Mouse (Mus musculus) retina, embryonic 14.5 days (tissue): ENCODE data around the gene Fam168b.

Experiments
- DNase-seq: peaks from one replicate; pipeline ENCODE4 v3.0.0-alpha.2; 2015; ENCODE audit warnings: low spot score

Gene Fam168b

DNA sequence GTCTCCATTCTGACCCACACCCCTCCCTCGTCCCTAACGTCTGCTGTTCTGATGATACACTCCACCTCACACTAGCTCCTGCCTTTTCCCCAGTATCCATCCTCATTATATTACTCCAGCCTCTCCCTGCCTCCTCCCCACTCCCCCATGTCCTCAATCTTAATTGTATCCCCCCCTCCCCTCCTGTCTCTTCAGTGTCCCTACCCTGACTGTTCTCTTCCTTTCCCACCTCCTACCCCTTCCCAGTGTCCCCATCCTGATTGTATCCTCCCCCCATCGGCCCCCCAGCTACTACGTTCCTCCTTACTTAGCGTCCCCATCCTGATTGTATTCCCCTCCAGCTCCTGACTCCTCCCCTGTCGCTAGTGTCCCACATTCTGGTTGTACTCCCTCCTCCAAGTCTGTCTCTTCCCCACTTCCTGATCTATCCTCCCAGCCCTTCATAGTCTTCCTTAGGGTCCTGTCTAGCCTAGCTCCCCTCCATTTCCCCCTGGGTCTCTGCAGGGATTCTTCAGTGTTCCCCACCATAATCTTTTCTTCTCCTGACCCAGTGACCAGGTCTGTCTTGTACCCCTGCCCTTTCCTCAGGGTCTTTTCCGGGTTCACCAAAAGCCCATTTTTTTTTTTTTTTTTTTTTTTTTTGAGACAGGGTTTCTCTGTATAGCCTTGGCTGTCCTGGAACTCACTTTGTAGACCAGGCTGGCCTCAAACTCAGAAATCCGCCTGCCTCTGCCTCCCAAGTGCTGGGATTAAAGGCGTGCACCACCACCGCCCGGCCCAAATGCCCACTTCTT, 7.7 kb upstream of the Fam168b start:
- DNase-seq: peak; percentile 26

GRCm38 (mm10) chr1:34849745-34850342, 7.0 kb upstream of the Fam168b start, which contains the start of gene Plekhb2:
TSS of gene Plekhb2 (plus strand) at chr1:34849976.
- DNase-seq: peak; percentile 83

DNA sequence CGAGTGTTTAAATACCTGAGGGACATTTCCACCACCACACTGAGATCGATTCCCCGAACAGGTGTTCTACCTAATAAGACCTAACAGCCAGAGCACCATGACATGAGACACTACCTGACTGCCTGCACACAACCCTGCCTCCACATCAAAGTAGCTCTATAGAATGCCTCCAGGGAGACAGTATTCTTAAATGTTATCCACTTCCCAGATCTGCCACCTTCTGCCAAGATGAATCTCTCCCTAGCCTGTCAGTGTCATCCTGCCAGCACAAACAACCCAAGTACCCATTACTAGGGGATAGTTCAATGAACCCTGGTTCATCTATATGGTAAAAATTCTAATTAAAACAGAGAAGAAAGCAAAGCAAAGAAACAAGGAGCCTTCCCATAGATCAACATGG, 4.2 kb upstream of the Fam168b start:
- no peak for DNase-seq

GRCm38 (mm10) chr1:34842389-34842861, 440 bp downstream of the Fam168b start:
- DNase-seq: peak; percentile 75

DNA sequence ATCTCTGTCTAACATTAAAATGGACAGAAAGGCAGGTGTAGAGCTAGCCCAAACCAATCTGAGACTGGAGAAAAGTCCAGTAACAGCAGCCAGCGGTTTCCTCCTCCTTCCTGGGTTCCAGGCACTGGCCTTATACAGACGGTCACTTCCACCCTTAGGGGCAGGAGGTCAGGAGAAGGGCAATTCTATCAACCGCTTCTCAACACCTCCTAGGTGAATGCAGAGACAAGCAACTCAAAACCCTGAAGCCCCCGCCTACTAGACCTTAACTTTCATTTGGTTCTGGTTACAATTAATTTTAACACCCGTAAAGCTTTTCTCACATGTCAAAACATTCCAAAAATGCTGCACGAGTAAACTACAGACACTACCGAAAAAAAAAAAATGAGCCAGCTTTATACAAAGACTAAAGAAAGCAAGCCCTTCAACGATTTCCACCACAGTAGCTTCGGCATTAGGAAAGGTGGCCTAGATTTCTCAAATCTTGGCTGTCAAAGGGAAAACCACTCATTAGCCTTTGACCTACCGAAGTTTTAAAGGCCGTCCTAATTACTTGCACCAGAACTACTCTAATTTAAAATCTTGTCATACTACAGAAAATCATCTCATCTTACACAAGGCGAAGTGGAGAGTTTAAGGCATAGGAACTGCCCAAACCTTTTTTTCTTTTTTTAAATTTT, 1.0 kb downstream of the Fam168b start:
- DNase-seq: peak; percentile 57

DNA sequence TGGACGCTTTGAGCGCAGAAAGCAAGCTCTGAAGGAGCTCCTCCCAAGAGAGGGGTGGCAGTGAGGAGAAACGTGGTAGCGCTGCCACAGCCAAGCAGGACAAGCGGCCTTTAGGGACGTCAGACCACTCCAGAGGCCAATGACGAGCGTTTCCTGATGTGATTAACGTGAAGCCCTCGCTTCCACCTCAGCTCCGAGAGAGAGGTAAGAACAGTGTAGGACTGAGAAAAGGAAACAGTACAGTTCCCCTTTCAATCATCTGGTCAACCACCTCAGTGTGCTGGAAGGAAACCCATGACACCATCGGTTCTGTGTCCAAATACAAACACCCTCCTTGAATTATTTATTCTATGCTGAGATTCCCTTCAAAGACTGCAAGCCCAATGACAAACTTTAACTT, 3.6 kb downstream of the Fam168b start:
- DNase-seq: no peak

GRCm38 (mm10) chr1:34837951-34838689, 4.7 kb downstream of the Fam168b start:
- DNase-seq: no peak

DNA sequence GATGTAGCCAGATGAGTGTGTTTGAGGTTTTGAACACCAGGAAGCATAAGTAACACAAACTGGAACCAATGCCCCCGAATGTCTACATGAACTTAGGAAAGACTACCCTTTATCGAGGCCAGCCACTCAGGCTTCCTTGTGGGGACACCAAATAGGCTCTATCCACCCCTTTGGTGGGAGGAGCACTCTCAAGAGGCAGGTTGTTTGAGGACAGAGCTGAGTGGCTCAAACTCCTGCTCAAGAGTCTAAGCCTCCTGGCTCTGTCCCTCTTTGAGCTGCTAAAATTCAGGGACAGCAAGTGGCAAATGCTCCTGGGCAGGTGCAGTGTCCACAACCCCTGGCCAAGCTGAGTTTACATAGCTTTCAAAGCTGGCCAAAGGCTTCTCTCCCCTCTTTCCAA, 8.0 kb downstream of the Fam168b start:
- no peak for DNase-seq

DNA sequence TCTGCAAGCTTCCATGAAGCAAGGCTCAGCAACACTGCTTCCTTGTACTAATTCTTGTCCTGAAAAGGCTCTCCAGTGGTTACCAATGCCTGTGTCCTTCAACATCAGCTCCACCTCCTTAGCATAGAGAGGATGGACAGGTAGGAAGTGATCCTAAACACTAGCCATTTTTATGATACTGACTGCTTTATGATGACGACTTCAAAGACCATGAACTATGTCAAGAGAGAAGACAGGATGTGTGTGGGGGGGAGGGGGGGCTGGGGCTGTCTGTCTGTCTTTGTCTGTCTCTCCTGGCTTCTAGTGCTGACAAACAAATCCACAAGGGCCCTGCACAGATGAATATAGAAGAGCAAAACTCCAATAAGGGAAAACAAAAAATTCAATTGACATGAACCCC, 11.5 kb downstream of the Fam168b start:
- DNase-seq: no peak

DNA sequence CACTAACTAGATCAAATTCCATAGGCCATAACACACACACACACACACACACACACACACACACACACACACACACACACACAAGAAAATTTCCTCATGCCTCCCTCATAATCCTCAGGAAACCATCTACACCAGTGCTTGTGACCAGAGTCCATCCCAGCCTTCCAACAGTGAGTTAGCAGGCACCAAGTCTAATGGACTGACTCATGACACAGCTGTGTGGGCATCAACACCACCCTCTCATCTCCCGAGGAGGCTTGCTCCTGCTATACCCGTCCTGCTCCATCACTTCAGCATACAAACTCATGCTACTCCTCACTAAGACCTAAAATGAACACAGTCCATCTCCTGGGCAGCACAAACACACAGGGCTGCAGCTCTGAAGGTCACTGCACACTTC, 11.9 kb downstream of the Fam168b start:
- no peak for DNase-seq

DNA sequence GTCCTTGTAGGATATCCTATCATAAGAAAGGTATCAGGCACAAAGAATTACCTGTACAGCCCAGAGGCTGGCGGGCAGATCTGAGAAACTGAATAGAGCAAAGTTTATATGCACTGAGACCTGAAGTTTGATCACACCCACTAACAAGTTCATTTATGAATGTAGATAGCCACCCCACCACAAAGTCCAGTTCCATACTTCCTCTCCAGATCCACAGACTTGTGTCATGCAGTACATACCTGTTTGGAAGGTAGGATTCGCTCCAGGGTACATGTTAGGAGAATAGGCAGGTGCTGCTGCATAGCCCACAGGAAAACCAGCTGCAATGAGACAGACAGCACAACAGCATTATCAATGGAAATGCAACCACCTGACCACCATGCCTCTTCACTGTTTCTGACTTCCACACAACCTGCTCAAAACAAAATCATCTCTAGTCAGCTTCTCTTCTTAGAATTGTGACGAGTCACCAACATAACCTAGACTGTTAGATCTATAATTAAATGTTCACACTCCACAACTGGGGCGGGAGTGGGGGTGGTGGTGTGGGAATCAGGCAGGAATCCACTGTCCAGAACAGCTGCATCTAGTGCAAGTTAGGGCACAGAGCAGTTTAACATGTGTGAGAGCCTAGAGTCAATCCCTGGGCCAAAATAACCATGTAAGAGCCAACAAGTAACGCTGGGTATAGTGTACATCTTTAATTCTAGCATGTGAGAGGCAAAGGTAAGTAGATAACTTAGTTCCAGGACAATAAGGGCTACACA, 14.2 kb downstream of the Fam168b start:
- no peak for DNase-seq

DNA sequence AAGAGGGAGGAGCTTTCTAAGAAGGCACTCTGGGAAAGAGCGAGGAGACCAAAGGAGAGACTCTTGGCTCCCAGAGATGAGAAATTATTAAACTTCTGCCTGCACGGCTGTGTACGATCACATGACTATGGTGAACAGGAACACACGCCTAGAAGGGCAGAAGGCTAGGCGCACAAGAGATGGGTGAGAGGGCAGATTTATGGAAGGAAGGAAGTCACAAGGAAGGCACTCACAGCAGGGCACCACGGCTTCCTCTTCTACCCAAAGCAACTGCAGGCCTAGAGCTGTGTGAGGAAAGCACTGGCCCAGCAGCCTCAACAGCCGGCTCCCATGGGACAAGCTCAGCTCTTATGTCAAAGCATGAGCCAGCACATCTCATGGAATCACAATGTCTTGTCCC, 15.0 kb downstream of the Fam168b start:
- no peak for DNase-seq

DNA sequence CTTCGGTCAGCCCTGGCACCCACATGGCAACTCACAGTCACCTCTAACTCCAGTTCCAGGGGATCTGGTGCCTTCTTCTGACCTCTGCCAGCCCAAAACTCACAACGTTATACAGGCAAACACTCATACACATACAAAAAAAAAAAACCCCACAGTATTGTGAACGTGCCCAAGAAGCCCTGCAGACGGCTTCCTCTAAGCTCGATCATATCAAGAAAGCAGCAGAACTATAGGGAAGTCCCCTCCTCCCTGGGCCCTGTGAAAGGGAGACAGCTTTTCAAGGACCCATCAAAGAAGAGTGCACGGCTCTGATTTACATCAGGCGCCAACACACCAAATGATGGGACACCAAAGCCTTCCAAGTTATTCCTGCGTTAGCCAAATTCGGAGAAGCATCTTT, 17.0 kb downstream of the Fam168b start:
- no peak for DNase-seq

DNA sequence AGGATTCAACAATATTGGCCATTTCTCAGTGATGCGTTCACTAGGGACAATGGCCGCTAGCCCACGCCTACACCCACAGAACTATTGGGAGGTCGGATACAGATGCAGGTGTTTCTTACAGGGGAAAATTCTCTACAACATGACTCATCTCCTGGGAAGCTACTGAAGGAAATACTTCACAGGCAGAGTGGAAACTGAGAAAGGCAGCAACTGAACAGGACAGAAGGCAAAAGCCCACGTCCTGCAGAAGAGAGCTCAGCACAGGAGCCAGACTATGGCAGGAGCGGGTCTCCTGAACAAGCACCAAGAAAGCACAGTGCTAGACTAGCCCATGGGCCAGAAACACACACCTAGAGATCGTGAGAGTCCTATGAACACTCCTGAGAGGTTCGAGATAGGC, 18.7 kb downstream of the Fam168b start:
- DNase-seq: no peak

DNA sequence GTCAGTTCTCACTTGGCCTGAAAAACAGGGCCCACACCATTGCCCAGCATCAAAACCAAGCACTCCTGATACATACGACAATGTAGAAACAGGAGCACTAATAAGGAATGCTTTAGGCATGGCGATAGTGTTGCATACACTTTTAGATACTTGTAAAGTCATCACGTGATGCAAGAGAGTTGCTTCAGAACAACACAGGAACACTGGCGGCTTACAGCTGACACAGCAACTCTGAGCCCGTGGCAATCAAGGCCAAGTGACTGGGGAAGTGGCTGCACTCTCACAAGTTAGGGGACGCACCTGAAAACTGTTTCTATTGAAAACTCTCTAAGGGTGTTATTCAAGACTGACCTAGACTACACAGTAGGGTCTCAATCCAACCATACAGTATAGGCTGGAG, 19.5 kb downstream of the Fam168b start:
- no peak for DNase-seq

- no peak for DNase-seq
Measured at GRCm38 (mm10) chr1:34822746-34823145, 20.1 kb downstream of the Fam168b start.

GRCm38 (mm10) chr1:34822003-34822402, 20.9 kb downstream of the Fam168b start:
- DNase-seq: no peak

DNA sequence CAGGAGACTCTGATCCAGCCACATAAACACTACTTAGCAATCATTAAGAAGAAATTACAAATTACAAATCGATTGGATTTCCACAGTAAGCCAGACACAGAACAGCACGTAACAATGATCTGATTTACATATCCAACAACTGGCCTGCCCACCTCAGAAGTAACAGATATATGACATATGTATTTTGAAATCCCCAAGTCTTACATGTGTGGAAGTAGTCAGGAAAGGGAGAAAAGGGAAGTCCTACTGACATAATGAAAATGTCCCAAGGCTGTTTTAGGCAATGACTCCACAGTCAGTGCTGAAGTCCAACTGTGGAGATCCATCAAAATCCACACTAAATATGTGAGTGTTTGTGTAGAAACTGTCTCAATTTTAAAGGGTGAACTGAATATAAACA, 21.5 kb downstream of the Fam168b start:
- DNase-seq: no peak

- DNase-seq: no peak
Measured at GRCm38 (mm10) chr1:34819225-34819910, 23.5 kb downstream of the Fam168b start.

- DNase-seq: no peak
Measured at GRCm38 (mm10) chr1:34815843-34816242, 27.0 kb downstream of the Fam168b start.
